Mouse (Mus musculus) heart, adult 11 months (tissue): Measurements from ENCODE around the gene Anxa10.

Source experiments
- DNase-seq: peaks from one replicate; pipeline ENCODE4 v3.0.0; 2022

The Anxa10 gene

GRCm38 (mm10) chr8:62123098-62123497 is at the start of gene Anxa10:
Gene Anxa10, minus strand, starts transcription at chr8:62123150.
- DNase-seq, result no peak

- DNase-seq, result no peak
Observed at GRCm38 (mm10) chr8:62132662-62133366, 9.9 kb upstream of the Anxa10 start.

DNA sequence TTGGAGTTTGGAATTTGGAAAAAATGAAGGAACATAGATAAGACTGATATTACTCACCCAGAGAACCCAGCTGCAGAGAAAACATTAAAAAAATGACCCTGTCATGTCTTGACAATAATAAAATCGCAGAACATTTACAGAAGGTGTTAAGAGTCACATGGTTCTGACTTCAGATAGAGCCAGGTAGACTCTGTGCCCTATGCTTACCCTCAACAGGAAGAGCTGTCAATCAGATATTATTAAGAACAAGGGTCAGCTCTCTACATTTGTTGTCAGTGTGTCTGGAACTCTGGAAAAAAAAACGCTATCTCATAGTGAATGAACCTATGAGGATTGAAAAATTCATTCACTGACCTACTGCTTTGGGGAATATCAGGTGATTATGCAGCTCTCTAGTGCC is 25.7 kb downstream of the Anxa10 start:
- no peak for DNase-seq

GRCm38 (mm10) chr8:62081804-62082203 is 41.1 kb downstream of the Anxa10 start:
- DNase-seq, result peak; percentile 53

DNA sequence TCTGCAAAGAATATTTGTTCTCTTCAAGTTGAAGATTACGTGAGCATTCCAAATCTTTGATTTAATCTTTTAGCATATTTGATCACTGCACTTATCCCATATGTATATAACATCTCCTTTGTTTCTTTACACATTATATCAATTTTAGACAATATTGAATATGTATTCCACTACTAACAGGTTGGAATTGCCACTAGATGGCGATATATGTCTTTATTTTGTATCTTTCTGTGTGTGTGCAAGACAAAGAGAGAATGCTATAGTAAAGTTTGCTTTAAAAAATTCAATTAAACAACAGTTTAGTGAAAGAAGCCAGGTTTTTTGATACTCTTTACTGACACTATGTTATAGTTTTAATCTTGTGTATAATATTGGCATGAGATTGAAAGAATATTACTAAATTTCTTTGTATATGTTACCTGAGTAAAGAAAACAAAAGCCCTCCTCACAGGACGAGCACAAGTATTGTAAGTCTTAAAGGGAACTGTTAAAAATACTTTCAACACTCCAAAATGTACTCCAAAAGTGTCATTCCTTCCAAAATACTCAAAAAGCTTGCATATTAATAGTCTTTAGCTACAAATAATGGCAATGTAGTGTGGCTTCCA is 42.7 kb downstream of the Anxa10 start:
- DNase-seq, result no peak

DNA sequence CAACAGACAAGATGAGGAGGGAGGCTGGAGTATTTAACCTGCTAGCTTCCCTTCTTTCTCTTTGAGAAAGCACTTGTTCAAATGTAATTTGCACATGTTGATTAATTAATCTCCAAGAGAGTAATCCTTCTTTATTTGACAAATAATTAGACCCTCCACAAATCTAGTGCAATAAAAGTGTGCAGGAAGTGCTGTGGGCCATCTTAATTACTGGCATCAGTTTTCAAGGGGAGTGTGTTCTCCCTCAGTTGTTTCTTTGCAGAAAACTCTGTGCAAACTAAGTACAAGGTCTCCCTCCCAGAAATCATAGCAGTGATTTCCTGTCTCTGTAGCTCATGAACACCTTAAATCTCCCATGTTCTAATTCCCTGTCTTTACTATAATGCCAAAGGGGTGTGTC is 54.6 kb downstream of the Anxa10 start:
- no peak for DNase-seq

DNA sequence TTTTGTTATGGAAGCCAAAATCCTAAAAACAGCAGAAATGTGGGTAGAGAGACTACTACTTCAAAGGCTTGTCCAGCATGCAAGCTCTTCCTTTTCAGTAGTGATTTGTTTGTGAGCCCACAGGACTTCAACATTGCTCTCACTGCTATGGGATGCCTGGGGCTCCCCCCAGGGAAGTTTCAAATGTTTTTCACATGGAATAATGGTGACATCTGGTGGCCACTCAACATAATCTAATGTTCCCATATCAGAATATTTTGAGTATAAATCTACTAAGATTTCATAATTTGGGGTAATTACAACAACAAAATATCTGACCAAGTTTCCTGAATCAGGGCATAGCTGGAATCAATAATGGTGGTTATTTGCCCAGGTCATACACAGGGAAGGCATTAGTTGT is 62.6 kb downstream of the Anxa10 start:
- no peak for DNase-seq

DNA sequence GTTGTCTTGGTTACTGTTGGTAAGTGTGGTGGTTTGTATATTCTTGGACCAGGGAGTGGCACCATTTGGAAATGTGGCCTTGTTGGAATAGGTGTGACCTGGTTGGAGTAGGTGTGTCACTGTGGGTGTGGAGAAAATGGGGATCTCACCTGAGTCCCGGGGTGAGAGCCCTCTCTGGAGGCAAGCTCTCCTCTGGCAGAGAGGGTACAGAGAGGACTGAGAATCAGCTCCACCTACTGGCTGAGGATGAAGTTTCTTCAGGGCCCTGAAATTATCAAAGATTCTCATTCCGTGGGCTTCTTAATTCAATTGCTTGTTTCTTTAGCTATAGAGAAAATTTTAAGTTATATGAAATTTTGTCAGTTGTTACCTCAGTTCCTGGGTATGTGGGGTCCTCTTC is 76.1 kb downstream of the Anxa10 start:
- no peak for DNase-seq

- DNase-seq, result no peak
Observed at GRCm38 (mm10) chr8:62034351-62034750, 88.6 kb downstream of the Anxa10 start.

GRCm38 (mm10) chr8:62014582-62014981 is 108.4 kb downstream of the Anxa10 start:
- DNase-seq, result no peak

DNA sequence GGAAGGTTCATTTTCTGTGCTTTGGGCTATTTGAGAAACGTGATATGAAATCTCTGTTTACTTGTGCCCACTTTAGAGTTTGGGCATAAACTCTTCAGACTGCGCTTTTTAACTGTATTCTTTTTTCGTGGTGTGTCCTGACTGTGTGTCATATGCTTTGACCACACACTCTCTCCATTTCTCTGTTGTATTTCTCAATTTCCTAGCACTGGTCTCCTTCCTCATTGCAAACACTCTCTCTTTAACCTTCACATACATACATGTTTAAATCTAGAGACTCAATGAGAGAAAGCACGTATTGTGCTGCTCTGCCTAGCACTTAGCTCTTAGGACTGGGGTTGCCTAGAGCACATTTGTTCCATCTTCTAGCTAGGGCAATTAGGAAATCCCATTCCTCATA is 108.8 kb downstream of the Anxa10 start:
- no peak for DNase-seq
